Mouse (Mus musculus): ENCODE measurements around the gene Svs5.

DNA sequence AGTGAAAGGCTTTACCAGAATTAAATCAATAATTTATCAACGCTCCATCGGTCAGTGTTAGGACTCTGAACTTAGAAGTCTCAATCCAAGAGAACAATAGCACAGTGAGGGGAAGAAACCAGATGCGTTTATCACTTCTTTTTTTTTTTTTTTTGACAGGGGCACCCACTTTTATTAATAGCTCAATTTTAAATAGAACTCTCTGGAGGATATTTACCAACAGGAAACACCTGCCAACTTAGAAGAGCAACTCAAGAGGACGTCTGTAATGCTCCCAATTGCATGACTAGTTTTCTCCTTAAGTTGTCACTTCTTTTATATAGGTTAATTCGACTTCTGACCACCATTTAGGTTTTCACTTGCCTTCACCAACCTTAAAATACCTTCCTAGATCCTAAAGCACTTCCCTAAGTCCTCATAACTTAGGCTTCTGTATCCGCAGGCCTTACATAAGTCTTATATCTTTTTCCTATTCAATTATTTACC lies 36.1 kb downstream of the Svs5 start:
- TF ChIP-seq CTCF (IDR thresholded peaks at IDR 0.05; ENCODE audit: low read depth, low read length): no peak
- no peak for TF ChIP-seq GATA2 (IDR thresholded peaks at IDR 0.05; ENCODE audit: borderline replicate concordance, low read depth, low read length)
- TF ChIP-seq GATA1 (IDR thresholded peaks at IDR 0.05; ENCODE audit: borderline replicate concordance, low read length): no peak
- TF ChIP-seq TAL1 (conservative IDR thresholded peaks at IDR 0.05; ENCODE audit: low read depth, low read length): no peak
- no peak for TF ChIP-seq POLR2AphosphoS5 (IDR thresholded peaks at IDR 0.05; ENCODE audit: insufficient replicate concordance, low read depth, low read length)

All from G1E (cell line).